8 mouse cellular contexts compared by ENCODE assay signal in genomic region chr9:58204448-58205000, GRCm38 (mm10). TPM values are rescaled to one million over a fixed set of nuclear protein-coding genes. Genes with fewer than 3 reads are reported as not detected.
DNase-seq lines count a peak whose midpoint lies in the region; ATAC-seq and TF ChIP-seq lines count a peak whose summit lies in the region.

No protein-coding gene starts in this region.

- intact Hi-C loops in gastrocnemius, adult 2 months (cut with DNase I), result loop anchor here (1.0 kb wide), 1 partner anchor 166 kb away; no protein-coding TSS in a partner anchor

- peak; percentile 94 for DNase-seq in ZHBTc4 (ENCODE audit: low read depth, low spot score)
- DNase-seq in gastrocnemius, adult 2 months, result peak; percentile 94
- peak; percentile 88 to 96 for DNase-seq in left cerebral cortex, adult 18-20 months (ENCODE audit: low spot score in 2 of 2)
- DNase-seq in right cerebral cortex, adult 18-20 months, result peak; percentile 88
- DNase-seq in urinary bladder, postnatal 14 days (ENCODE audit: low spot score), result peak; percentile 93

- H3K27ac ChIP-seq in gastrocnemius, adult 2 months, result peak overlapping the region; percentile 70
- peak overlapping the region; percentile 75; the same call in 1 of the 2 replicates for H3K27ac ChIP-seq in hindbrain, embryonic 16.5 days (ENCODE audit: low read depth, low read length)

- H3K4me1 ChIP-seq in hindbrain, embryonic 16.5 days (ENCODE audit: control insufficient read depth, insufficient read depth, low read depth, low read length), result peaks cover 16% of the 10 kb centered on the region

- peaks cover 30% of the 10 kb centered on the region for H3K27me3 ChIP-seq in hindbrain, embryonic 16.5 days (replicated peaks; ENCODE audit: control insufficient read depth, insufficient read depth, low read length)

- ATAC-seq in common myeloid progenitor, adult 5-6 weeks (replicated peaks; ENCODE audit: low read depth, poor library complexity, severe bottlenecking), result peak; percentile 83
- ATAC-seq in hindbrain, embryonic 16.5 days, result peak; percentile 58
- peak; percentile 91 for ATAC-seq in megakaryocyte, adult 5-6 weeks (ENCODE audit: poor library complexity, severe bottlenecking)

- TF ChIP-seq CTCF in gastrocnemius, adult 2 months (IDR thresholded peaks at IDR 0.05), result peak; percentile 98

- peak overlapping the region; percentile 73 for H3K4me3 ChIP-seq in gastrocnemius, adult 2 months
- H3K4me3 ChIP-seq in hindbrain, embryonic 16.5 days (ENCODE audit: low read length), result peak overlapping the region; percentile 32

- WGBS in hindbrain, embryonic 16.5 days, result 6% methylated on average over 18 of the region's 18 CpGs

- H3K9ac ChIP-seq in hindbrain, embryonic 16.5 days (ENCODE audit: low read depth, low read length), result peak overlapping the region; percentile 26; the same call in 1 of the 2 replicates

- H3K9me3 ChIP-seq in hindbrain, embryonic 16.5 days (ENCODE audit: control insufficient read depth, low read length), result no peaks in the 10 kb centered on the region

- peak overlapping the region; percentile 72 for H3K4me2 ChIP-seq in hindbrain, embryonic 16.5 days (ENCODE audit: low read length)

- H3K36me3 ChIP-seq in hindbrain, embryonic 16.5 days (ENCODE audit: control insufficient read depth, insufficient read depth, low read length), result no peaks in the 10 kb centered on the region

RNA-seq across cellular contexts. Expression of gene Islr2, which starts 0.4 kb away (rescaled TPM):
- total RNA-seq in common myeloid progenitor, adult 5-6 weeks (2017), result not detected in 2 replicates
- 1 to 10 TPM; 2.6 to 3.3 TPM for total RNA-seq in gastrocnemius, adult 2 months (2021)
- polyA plus RNA-seq in hindbrain, embryonic 16.5 days (2015; fragmentation: Nextera tagmentation; extraction: Ambion mirVana), result 13.8 and 21.5 TPM in 2 replicates
- total RNA-seq in left cerebral cortex, adult 18-20 months (2021), result 10 to 100 TPM; 71.2 to 72.3 TPM
- not detected in 2 replicates for total RNA-seq in megakaryocyte, adult 5-6 weeks (2015)
- total RNA-seq in megakaryocyte, adult 5-6 weeks (2017), result not detected in 2 replicates

RNA-seq across cellular contexts. Expression of gene Islr, which starts 0.4 kb away (rescaled TPM):
- 1.4 TPM in 1 of 2 replicates, not detected in the other for total RNA-seq in common myeloid progenitor, adult 5-6 weeks (2017)
- total RNA-seq in gastrocnemius, adult 2 months (2021), result 10 to 100 TPM; 11.9 to 26.1 TPM
- polyA plus RNA-seq in hindbrain, embryonic 16.5 days (2015; fragmentation: Nextera tagmentation; extraction: Ambion mirVana), result 40.4 and 50.5 TPM in 2 replicates
- 10 to 100 TPM; 16.5 to 17.4 TPM for total RNA-seq in left cerebral cortex, adult 18-20 months (2021)
- total RNA-seq in megakaryocyte, adult 5-6 weeks (2015), result 0.16 and 0.33 TPM in 2 replicates
- not detected in 2 replicates for total RNA-seq in megakaryocyte, adult 5-6 weeks (2017)

RNA-seq across cellular contexts. Expression of gene Pml, which starts 45.1 kb away (rescaled TPM):
- total RNA-seq in common myeloid progenitor, adult 5-6 weeks (2017), result 25.7 and 33.8 TPM in 2 replicates
- 1 to 10 TPM; 4.1 to 4.5 TPM for total RNA-seq in gastrocnemius, adult 2 months (2021)
- 3.9 and 6.0 TPM in 2 replicates for polyA plus RNA-seq in hindbrain, embryonic 16.5 days (2015; fragmentation: Nextera tagmentation; extraction: Ambion mirVana)
- 10 to 100 TPM; 17.2 to 17.7 TPM for total RNA-seq in left cerebral cortex, adult 18-20 months (2021)
- total RNA-seq in megakaryocyte, adult 5-6 weeks (2015), result 37.7 and 41.3 TPM in 2 replicates
- total RNA-seq in megakaryocyte, adult 5-6 weeks (2017), result 15.5 and 17.4 TPM in 2 replicates

RNA-seq across cellular contexts. Expression of gene Stoml1, which starts 48.4 kb away (rescaled TPM):
- total RNA-seq in common myeloid progenitor, adult 5-6 weeks (2017), result 3.9 and 9.0 TPM in 2 replicates
- total RNA-seq in gastrocnemius, adult 2 months (2021), result 1 to 10 TPM; 6.8 to 7.3 TPM
- 141 and 142 TPM in 2 replicates for polyA plus RNA-seq in hindbrain, embryonic 16.5 days (2015; fragmentation: Nextera tagmentation; extraction: Ambion mirVana)
- total RNA-seq in left cerebral cortex, adult 18-20 months (2021), result 10 to 100 TPM; 67.9 to 69.7 TPM
- total RNA-seq in megakaryocyte, adult 5-6 weeks (2015), result 5.8 and 6.1 TPM in 2 replicates
- 9.4 and 11.9 TPM in 2 replicates for total RNA-seq in megakaryocyte, adult 5-6 weeks (2017)

Comparison
In these comparisons a context has a peak if more than half of its experiments do, and no peak if none do; other contexts are left out.
1. Peak in every context shown above with its lines: DNase-seq, ATAC-seq, H3K4me3 ChIP-seq and H3K27ac ChIP-seq.
2. RNA of gene Islr2, which starts 0.4 kb away (total RNA-seq): 71.2 to 72.3 TPM in left cerebral cortex, adult 18-20 months; 2.6 to 3.3 TPM in gastrocnemius, adult 2 months, not detected in common myeloid progenitor, adult 5-6 weeks and not detected in megakaryocyte, adult 5-6 weeks; every median in the first group is over 10 times any median in the second.